Mouse (Mus musculus) hindbrain, embryonic 16.5 days (tissue): ENCODE results near the gene Gm7879. TPM values are rescaled to one million over a fixed set of nuclear protein-coding genes. Genes with fewer than 3 reads are reported as not detected.

Experiments
- polyA plus RNA-seq: library from polyadenylated mRNA; unstranded; fragments of >200 nt; fragmentation: Nextera tagmentation; extraction: Ambion mirVana; gene quantifications from 2 replicates; pipeline ENCODE4 v1.2.1, GENCODE M21; 2015

The Gm7879 gene
- polyA plus RNA-seq, 1 experiment from 2014 or later: not detected

Other genes with a start within 250 kb of the Gm7879 start
- not detected in 2 replicates for gene Bst1, start 94.3 kb upstream of the Gm7879 start, polyA plus RNA-seq
- 79.3 and 82.2 TPM in 2 replicates for gene Fbxl5, start 91.5 kb upstream of the Gm7879 start, polyA plus RNA-seq
- gene Cd38, start 44.6 kb upstream of the Gm7879 start, polyA plus RNA-seq: 2.8 and 3.0 TPM in 2 replicates
- 13.1 and 13.8 TPM in 2 replicates for gene Fgfbp1, start 68.6 kb downstream of the Gm7879 start, polyA plus RNA-seq
- 25.6 and 42.7 TPM in 2 replicates for gene Prom1, start 188.9 kb downstream of the Gm7879 start, polyA plus RNA-seq